Mouse (Mus musculus) liver, adult 2 months (tissue): ENCODE measurements around the gene Cadm1.

Experiments used
- CTCF ChIP-seq: fragments of 200-500 bp; IDR thresholded peaks from 2 replicates; pipeline ENCODE4 v1.5.1; 2011; ENCODE audit warnings: low read depth, low read length, control low read depth
- POLR2A ChIP-seq: fragments of 200-500 bp; IDR thresholded peaks from 2 replicates; pipeline ENCODE4 v1.6.1; 2011; ENCODE audit warnings: low read length, control low read depth; ENCODE audit not compliant: insufficient read depth; ENCODE audit errors: extremely low read depth

DNA sequence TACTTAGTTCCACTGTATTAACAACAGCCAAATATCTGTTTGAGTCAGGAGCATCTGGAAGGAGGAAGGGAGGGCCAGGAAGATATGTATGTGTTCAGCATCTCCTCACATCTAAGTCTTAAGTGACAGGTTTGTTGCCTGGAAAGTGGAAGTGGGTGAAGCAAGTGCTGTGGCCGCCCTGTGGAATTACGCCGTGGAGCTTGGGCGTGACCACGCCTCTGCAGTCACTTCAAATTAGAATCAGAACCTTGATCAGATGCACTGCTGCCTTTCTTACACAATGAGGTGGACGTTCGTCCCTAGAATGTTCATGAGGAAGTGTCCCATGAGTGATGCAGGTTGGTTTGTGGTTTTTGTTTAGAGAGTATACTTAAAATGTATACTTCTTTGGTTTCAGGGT lies 131.6 kb downstream of the Cadm1 start:
- TF ChIP-seq CTCF (no peak), POLR2A (no peak)
